Mouse (Mus musculus): ENCODE data around the gene Zfp980.
"Not testable (repeated sequence)": the region's sequence is repeated elsewhere in the genome, so short reads cannot be mapped to it uniquely, and the experiment has no call there.

- not testable (repeated sequence) for TF ChIP-seq CTCF (conservative IDR thresholded peaks at IDR 0.05; ENCODE audit: low read length); POU5F1 (IDR thresholded peaks at IDR 0.05; ENCODE audit: borderline replicate concordance, low read length); NANOG (IDR thresholded peaks at IDR 0.05; ENCODE audit: borderline replicate concordance, low read length)
These were observed 29.9 kb upstream of the Zfp980 start for GRCm38 (mm10) chr4:145640416-145641185.

Data from E14TG2a.4 (cell line).